Mouse (Mus musculus): ENCODE results near the gene Bace2.

GRCm38 (mm10) chr16:97434206-97434605, 77.7 kb downstream of the Bace2 start:
- TF ChIP-seq POLR2A (IDR thresholded peaks at IDR 0.05; ENCODE audit: borderline replicate concordance, insufficient read depth, low read length) (no peak), CTCF (IDR thresholded peaks at IDR 0.05; ENCODE audit: borderline replicate concordance, insufficient read depth, low read depth, low read length) (no peak)
